Mouse (Mus musculus) urinary bladder, postnatal 36 days (tissue): ENCODE data around the gene Gm26965.
A peak's percentile ranks its signal among the peaks of the same experiment; 100 is the strongest.
"Not testable (repeated sequence)": the region's sequence is repeated elsewhere in the genome, so short reads cannot be mapped to it uniquely, and the experiment has no call there.

Experiments used
- DNase-seq, 2 experiments: peaks; one replicate each; pipeline ENCODE4 v3.0.0; 2022; ENCODE audit warnings: low spot score in 2 of 2, mixed read lengths in 1 of 2

The Gm26965 gene

DNA sequence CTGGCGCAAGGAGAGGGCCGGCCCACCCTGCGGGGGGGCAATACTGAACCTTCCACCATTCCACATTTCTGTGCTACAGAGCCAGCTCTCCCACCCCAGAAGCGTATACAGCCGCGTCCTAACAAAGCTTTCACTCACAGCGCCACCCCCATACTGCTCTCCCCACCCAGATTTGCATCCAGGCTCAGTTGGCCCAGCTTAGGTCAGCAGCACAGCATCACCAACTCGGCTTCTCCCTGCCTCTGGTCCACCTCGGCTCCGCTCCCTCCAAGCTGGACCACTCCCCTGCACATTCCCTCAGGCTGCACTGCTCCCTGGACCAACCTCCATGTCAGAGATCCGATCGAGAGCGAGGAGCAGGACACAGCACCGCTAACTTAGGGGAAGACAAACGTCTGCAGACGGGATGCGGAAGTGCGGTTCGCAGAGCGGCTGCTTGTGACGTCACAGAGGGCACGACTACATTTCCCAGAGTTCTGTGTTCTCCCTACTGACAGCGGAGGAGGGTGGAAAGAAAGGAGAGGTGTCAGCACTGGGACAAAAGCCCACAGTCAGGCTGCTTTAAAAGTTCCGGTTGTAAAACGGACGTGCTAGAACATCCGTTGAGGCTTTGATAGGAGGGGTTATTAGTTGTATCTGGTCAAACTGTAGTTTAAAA, at the start of gene Gm26965, which contains the start of gene Zfp87:
Gene Gm26965, minus strand, starts transcription at position 399 of the 658 bp plus-strand sequence.
Gene Zfp87, minus strand, starts transcription at position 425 of the 658 bp plus-strand sequence.
- DNase-seq = peak; percentile 88 to 93

- no peak for DNase-seq
Measured at GRCm38 (mm10) chr13:67572591-67573189, 46.7 kb upstream of the Gm26965 start.

DNA sequence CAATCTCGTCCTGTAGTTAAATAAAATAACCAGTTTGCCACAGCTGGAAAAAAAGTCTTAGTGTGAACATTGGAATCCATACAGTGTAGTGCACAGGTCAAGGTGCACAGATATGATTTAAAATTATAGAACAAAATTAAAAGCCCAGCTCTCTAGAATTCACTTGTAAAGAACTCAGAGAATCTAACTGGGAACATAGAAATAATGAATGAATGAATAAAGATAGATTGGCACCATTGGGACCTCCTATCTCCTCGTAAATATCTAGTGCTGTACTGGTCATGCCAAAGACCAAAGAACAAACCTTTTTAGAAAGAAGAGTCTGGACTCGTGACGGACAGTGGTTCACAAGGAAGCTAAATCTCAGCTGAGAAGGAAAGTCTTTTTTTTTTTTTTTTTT, 27.8 kb upstream of the Gm26965 start, which contains the start of gene Zfp748:
Gene Zfp748, minus strand, starts transcription at position 101 of the 400 bp plus-strand sequence.
- DNase-seq = no peak

DNA sequence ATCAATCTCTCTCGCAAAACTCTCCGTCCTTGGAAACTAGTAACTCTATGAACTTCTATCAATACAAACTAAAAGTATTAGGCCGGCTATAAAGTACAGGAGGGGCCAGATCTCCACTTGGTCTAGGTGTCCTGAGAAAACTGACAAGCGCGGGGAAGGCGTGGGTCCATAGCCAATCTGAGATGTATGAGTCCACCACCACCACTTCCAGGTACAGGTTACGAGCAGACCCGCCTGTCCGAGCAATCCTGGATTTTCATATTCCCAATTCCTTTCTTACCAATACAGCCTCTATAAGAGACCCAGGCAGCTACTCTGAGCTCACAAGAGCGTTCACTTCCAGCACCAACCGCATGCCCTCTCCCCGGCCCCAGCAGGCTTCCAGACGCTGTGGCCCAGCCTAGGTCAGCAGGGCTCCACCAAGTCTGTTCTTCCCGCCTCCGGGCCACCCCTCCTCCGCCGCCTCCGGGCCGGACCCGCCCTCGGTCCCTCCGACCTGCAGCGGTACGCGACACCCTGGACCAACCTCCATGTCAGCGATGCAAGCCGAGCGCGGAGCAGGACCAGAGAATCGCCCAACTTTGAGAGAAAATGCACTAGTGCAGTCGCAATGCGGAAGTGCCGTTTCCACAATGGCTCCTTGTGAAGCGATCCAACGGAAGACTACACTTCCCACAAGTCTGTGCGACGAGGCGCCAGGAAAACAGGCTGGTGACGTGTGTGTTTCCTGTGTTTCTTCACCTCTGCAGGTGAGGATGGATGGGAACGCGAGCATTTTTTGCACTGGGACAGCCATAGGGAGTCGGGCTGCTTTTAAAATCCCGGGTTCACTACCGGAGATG, 26.8 kb upstream of the Gm26965 start:
- peak; percentile 83 to 85 for DNase-seq

- no peak for DNase-seq
Measured at GRCm38 (mm10) chr13:67545941-67546340, 20.0 kb upstream of the Gm26965 start.

- no peak for DNase-seq
Measured at GRCm38 (mm10) chr13:67527049-67527730, 1.2 kb upstream of the Gm26965 start.

- DNase-seq = no peak
Measured at GRCm38 (mm10) chr13:67500908-67501307, 25.0 kb downstream of the Gm26965 start.

- peak; percentile 85 to 88 for DNase-seq
Measured at GRCm38 (mm10) chr13:67500084-67500719, 25.7 kb downstream of the Gm26965 start, which contains the start of gene Zfp58. Gene Zfp58, minus strand, starts transcription at chr13:67500555.

GRCm38 (mm10) chr13:67495631-67496030, 30.3 kb downstream of the Gm26965 start:
- no peak for DNase-seq

GRCm38 (mm10) chr13:67484424-67484811, 41.5 kb downstream of the Gm26965 start:
- DNase-seq = peak; percentile 1 to 4

- DNase-seq = peak; percentile 89 to 90
Measured at GRCm38 (mm10) chr13:67483625-67484423, 42.1 kb downstream of the Gm26965 start, which contains the start of gene Zfp874b. Gene Zfp874b, minus strand, starts transcription at chr13:67484258.

- no peak for DNase-seq
Measured at GRCm38 (mm10) chr13:67481528-67481927, 44.4 kb downstream of the Gm26965 start.

DNA sequence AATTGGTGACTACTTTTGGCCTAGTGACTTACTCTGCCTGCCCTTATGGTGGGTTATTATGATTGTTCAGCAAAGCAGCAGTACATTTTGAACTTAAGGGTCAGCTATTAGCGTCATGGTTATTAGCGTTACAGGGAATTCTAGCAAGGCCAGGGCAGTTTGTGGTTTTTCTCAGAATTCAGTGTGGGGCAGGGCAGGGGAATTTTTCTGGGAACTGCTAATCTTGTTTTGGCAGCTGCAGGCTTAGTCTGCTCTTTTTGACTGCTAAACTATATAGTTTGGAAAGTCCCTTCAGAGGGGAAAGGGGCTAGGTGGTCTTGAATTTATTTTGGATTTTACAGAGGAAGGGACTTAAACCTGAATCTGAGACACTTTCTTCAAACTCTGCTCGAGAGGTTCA, 56.7 kb downstream of the Gm26965 start:
- no peak for DNase-seq

GRCm38 (mm10) chr13:67463506-67464185, 62.3 kb downstream of the Gm26965 start:
- DNase-seq = not testable (repeated sequence)

GRCm38 (mm10) chr13:67452021-67452309, 74.0 kb downstream of the Gm26965 start:
- no peak for DNase-seq

GRCm38 (mm10) chr13:67451172-67452020, 74.6 kb downstream of the Gm26965 start, which contains the start of gene Zfp874a:
Gene Zfp874a, minus strand, starts transcription at chr13:67451624.
- peak; percentile 83 to 92 for DNase-seq
